Mouse (Mus musculus): ENCODE measurements around the gene Dnajb14.
"Not testable (repeated sequence)": the region's sequence is repeated elsewhere in the genome, so short reads cannot be mapped to it uniquely, and the experiment has no call there.

The Dnajb14 gene

GRCm38 (mm10) chr3:137917694-137918171 is 50.3 kb downstream of the Dnajb14 start:
- DNase-seq (ENCODE audit: low read depth, low spot score), result no peak

DNA sequence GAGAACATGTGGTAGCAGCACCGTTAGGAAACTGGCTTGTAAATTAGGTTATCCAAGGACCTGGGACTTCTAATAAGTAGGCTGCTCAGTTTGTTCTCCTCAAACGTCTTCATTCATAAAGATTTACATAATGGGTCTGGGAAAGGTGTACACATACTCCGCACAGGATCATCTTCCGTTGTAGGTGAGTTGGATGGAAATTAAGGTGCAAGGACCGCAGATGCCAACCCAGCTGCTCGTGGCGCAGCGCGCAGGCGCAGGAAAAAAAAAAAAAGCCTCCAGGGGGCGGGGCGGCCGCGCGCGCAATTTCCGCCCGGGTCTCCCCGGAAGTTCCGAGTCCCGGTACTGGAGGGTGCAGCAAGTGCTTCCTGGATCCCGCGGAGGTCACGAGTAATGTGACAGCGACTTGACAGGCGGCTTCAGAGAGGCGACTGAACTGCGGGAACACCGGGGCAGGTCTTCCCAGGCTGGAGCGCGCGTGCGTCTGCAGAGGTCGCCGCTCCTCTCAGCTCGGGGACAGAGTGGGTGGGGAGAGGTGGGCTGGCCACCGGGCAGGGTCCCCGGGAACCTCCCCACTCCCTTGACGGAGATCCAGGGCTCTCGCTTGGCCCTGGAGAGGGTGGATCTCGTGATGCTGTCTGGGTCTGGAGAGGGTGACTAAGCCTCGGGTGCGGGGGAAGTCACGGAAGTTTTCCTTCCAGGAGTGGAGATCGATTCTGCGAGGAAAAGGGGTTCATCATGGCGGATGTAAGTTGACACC is 50.9 kb downstream of the Dnajb14 start, which contains the start of gene Lamtor3:
Lamtor3 (plus strand) TSS at position 335 of the 760 bp plus-strand sequence.
- peak; percentile 94 for DNase-seq (ENCODE audit: low read depth, low spot score)

- DNase-seq (ENCODE audit: low read depth, low spot score), result no peak
These were observed 51.4 kb downstream of the Dnajb14 start for GRCm38 (mm10) chr3:137918932-137919311.

- DNase-seq (ENCODE audit: low read depth, low spot score), result no peak
These were observed 51.9 kb downstream of the Dnajb14 start for GRCm38 (mm10) chr3:137919398-137919797.

DNA sequence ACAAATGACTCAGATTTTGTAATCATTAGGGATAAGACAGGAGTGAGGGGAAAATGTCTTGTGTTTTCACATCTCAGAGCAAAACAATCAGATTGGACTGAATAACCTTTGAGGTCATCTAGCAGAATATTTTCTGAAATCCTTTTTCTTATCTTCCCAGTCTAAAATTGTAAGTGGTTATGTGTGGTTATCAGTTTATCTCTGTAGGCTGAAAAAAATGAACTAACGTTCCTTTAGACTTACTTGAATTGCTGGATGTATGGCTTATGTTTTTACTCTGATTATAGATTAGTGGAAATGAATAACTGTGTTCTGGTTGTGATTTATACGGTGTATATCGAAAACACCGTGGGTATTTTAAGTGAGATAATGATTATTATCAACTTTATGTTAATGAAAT is 53.1 kb downstream of the Dnajb14 start:
- no peak for DNase-seq (ENCODE audit: low read depth, low spot score)

DNA sequence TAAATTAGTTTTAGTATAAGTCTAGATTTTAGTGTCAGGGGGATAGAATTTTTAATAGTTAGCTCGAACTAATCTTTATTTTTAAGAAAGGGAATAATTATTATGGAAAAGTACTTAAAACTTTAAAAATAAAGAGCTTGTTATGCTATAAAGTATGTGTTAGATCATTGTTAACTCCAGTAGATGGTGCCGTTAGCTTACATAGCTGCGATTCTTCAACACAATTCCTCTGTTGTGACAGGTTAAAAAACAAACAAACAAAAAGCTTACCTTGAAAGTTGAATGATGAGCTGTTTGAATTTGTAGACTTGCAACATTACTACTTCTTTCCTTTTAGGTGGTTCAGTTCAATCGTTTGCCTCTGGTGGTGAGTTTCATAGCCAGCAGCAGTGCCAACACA is 59.5 kb downstream of the Dnajb14 start:
- no peak for DNase-seq (ENCODE audit: low read depth, low spot score)

DNA sequence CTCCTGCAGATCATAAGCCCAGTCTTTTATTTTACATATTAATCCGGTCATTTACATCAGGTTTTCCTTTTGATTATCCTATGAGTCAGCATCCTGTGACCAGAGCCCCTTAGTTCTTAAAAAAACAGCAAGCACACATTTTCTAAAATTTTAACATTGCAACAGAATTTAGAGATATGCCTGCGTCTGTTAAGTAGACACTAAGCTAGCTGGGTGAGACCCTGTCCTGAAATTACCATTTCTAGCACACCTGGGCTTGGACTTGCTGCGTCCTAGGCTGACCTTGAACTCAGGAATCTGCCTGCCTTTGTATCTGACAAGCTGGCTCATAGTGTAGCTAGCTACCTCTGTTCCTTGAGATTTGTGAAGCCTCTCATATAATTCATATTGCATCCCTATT is 62.5 kb downstream of the Dnajb14 start:
- DNase-seq (ENCODE audit: low read depth, low spot score), result no peak

DNA sequence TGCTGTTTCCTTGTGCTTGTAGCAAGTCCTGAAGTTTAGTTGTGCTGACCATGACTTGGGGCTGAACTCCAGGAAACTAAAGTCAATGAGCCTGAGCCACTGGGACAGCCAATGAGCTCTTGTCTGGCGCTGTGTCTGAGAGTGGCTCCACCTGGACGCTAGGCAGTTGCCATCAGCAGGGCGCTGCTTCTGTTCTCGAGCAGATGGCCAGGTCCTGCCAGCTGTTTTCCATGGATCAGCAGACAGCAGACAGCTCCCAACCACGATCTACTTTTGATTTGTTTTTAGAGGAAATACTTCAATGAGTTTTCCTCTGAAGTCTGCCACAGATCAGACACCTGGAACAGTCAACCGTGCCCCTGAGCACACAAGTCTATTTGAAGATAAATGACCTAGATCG is 65.3 kb downstream of the Dnajb14 start:
- no peak for DNase-seq (ENCODE audit: low read depth, low spot score)

DNA sequence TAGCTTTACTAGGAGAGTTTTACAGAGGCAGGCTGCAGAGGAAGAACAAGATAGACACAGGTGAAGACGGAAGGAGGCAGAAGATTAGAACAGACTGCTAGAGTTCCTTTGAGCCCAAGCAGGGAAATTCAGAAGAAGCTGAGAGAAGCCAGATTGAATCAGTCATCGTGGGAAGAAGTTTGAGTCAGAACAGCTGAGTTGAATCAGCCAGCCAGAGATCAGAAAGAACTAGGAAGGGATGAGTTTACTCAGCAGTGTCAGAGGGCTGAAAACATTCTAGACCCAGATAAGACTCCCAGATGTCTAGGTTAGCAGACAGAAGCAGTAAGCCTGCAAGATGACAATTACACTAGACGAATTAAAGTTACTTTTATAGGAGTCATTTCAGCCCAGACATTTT is 66.5 kb downstream of the Dnajb14 start:
- DNase-seq (ENCODE audit: low read depth, low spot score), result no peak

GRCm38 (mm10) chr3:137935570-137936525 is 68.4 kb downstream of the Dnajb14 start:
- DNase-seq (ENCODE audit: low read depth, low spot score), result no peak

GRCm38 (mm10) chr3:137936541-137936940 is 69.1 kb downstream of the Dnajb14 start:
- DNase-seq (ENCODE audit: low read depth, low spot score), result no peak

DNA sequence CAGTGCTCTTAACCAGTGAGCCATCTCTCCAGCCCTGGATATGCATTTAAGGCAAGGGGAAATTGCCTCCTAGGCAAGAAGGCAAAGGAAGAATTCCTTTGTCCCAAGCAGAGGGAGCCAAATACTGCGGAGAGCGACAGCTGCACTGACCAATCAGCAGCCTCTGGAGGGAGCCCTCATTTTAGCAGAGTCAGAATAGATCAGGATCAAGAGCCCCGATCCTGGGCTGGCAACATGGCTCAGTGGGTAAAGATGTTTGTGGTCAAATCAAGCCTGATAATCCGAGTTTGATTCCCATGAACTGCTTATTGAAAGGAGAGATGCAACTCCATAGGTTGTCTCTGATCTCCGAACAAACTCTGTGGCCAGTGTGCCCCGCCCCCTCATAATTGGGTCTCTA is 71.1 kb downstream of the Dnajb14 start:
- DNase-seq (ENCODE audit: low read depth, low spot score), result no peak

- no peak for DNase-seq (ENCODE audit: low read depth, low spot score)
These were observed 73.3 kb downstream of the Dnajb14 start for GRCm38 (mm10) chr3:137940757-137941156.

DNA sequence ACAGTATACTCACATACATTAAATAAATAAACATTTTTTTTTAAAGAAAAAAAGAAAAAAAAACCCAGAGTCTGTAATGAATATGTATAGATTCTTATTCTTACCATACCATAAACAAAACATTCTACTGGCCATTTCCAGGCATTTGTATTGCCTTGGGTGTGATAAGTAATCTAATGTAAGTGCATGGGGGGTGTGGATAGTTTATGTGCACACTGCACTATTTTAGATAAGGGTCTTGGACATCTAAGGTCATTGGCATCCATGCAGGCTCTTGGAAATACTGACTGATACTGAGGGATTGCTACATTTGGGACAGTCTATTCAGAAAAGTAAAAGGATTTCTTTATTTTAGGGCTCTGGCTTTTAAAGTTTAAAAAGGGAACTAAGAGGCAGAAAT is 74.1 kb downstream of the Dnajb14 start:
- no peak for DNase-seq (ENCODE audit: low read depth, low spot score)

DNA sequence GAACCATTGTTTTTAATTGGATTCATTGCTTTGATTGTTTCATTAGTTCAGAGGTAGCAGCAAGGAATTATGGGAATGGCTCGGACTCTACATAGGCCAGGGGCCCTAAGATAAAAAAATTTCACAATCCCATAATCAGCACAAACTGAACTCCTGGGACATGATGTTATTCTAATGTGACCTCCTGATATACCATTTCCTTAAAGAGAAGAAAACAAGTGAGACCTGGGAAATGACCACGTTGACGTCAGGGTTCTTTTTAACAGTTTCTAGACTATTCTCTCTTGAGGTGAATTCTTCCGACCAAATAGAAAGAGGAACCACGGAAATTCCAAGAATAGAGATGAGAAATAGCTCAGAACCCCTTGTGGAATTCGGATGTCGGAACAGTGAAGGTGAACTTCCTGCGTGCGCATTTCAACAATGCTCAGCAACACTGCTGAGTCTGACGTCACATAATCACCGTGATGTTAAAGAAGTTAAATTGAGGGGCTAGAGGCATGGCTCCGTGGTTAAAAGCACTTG is 74.7 kb downstream of the Dnajb14 start:
- DNase-seq (ENCODE audit: low read depth, low spot score), result no peak

DNA sequence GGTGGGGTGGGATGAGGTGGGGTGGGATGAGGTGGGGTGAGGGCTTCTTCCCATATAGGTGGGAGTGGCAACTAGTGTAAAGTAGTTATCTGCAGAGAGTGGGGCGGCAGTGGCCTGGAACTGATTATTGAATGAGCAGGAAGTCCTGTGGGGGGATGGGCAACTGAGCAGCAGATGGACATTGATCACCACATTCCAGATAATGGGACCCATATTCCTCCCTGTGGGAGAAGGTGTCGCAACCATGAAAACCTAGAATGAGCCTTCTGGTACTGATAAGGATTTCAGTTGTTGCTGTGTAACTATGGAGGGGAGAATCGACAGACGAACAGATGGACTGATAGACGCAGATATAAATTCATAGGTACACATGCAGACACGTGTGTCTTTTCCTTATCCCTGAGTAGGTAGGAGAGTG is 76.3 kb downstream of the Dnajb14 start:
- DNase-seq (ENCODE audit: low read depth, low spot score), result no peak

GRCm38 (mm10) chr3:137946827-137947226 is 79.4 kb downstream of the Dnajb14 start:
- DNase-seq (ENCODE audit: low read depth, low spot score), result no peak

GRCm38 (mm10) chr3:137947525-137947924 is 80.0 kb downstream of the Dnajb14 start:
- DNase-seq (ENCODE audit: low read depth, low spot score), result peak; percentile 73

GRCm38 (mm10) chr3:137950191-137950885 is 82.9 kb downstream of the Dnajb14 start:
- DNase-seq (ENCODE audit: low read depth, low spot score), result peak; percentile 69

- not testable (repeated sequence) for DNase-seq (ENCODE audit: low read depth, low spot score)
These were observed 83.8 kb downstream of the Dnajb14 start for GRCm38 (mm10) chr3:137951302-137951701.

DNA sequence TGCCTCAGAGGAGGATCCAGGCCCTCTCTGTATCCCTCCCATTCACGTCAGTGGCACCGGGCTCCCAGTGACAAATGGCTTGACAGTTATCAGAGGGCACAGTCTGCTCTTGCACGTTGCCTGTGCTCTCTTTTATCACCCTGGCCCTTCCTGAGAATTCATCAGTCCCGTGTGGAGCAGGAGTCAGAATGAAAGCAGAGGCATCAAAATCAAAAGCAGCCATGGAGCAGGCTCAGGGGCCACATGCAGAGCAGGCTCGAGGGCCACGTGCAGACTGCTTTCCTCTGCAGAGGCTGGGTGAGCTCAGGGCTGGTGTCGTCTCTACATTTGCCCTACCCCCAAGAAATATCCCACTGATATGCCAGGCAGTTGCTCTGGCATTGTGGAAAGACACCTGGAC is 84.3 kb downstream of the Dnajb14 start:
- DNase-seq (ENCODE audit: low read depth, low spot score), result no peak

Measured in A20 (cell line).